Mouse (Mus musculus): ENCODE results near the gene Fgfr2.
A peak's percentile ranks its signal among the peaks of the same experiment; 100 is the strongest.

Fgfr2 gene

GRCm38 (mm10) chr7:130866640-130867039, 2256.5 kb downstream of the Fgfr2 start:
- H3K9me3 ChIP-seq (ENCODE audit: low read length): no peaks in the 10 kb centered on the region
- H3K27me3 ChIP-seq (ENCODE audit: insufficient read depth, low read length): peaks cover 34% of the 10 kb centered on the region
- TF ChIP-seq CTCF (conservative IDR thresholded peaks at IDR 0.05; ENCODE audit: low read length) (no peak), NANOG (IDR thresholded peaks at IDR 0.05; ENCODE audit: borderline replicate concordance, low read length) (no peak), POU5F1 (IDR thresholded peaks at IDR 0.05; ENCODE audit: borderline replicate concordance, low read length) (no peak)
- H3K4me1 ChIP-seq (replicated peaks; ENCODE audit: low read depth, low read length): peaks cover 45% of the 10 kb centered on the region
- no peaks in the 10 kb centered on the region for H3K36me3 ChIP-seq (ENCODE audit: insufficient read depth, low read length)
- H3K4me3 ChIP-seq (replicated peaks; ENCODE audit: low read length): peak overlapping the region; percentile 93

- no peak for TF ChIP-seq POU5F1 (IDR thresholded peaks at IDR 0.05; ENCODE audit: borderline replicate concordance, low read length)
- no peak for TF ChIP-seq CTCF (conservative IDR thresholded peaks at IDR 0.05; ENCODE audit: low read length)
- no peak for TF ChIP-seq NANOG (IDR thresholded peaks at IDR 0.05; ENCODE audit: borderline replicate concordance, low read length)
- Histone ChIP-seq H3K36me3 (ENCODE audit: insufficient read depth, low read length) (no peaks in the 10 kb centered on the region), H3K4me3 (replicated peaks; ENCODE audit: low read length) (peak within 1 kb of the TSS; percentile 93), H3K27me3 (ENCODE audit: insufficient read depth, low read length) (peaks cover 38% of the 10 kb centered on the region), H3K4me1 (replicated peaks; ENCODE audit: low read depth, low read length) (peaks cover 52% of the 10 kb centered on the region), H3K9me3 (ENCODE audit: low read length) (no peaks in the 10 kb centered on the region)
Observed at GRCm38 (mm10) chr7:130865613-130866591, 2257.2 kb downstream of the Fgfr2 start, which contains the start of gene Plekha1. Gene Plekha1 (plus strand): TSS chr7:130865756.

GRCm38 (mm10) chr7:130864711-130865110, 2258.4 kb downstream of the Fgfr2 start:
- Histone ChIP-seq H3K4me3 (replicated peaks; ENCODE audit: low read length) (no peak overlapping the region), H3K9me3 (ENCODE audit: low read length) (no peaks in the 10 kb centered on the region), H3K4me1 (replicated peaks; ENCODE audit: low read depth, low read length) (peaks cover 55% of the 10 kb centered on the region), H3K27me3 (ENCODE audit: insufficient read depth, low read length) (peaks cover 38% of the 10 kb centered on the region), H3K36me3 (ENCODE audit: insufficient read depth, low read length) (no peaks in the 10 kb centered on the region)
- TF ChIP-seq NANOG (IDR thresholded peaks at IDR 0.05; ENCODE audit: borderline replicate concordance, low read length) (no peak), POU5F1 (IDR thresholded peaks at IDR 0.05; ENCODE audit: borderline replicate concordance, low read length) (no peak), CTCF (conservative IDR thresholded peaks at IDR 0.05; ENCODE audit: low read length) (no peak)

GRCm38 (mm10) chr7:130862501-130862900, 2260.6 kb downstream of the Fgfr2 start:
- Histone ChIP-seq H3K36me3 (ENCODE audit: insufficient read depth, low read length) (no peaks in the 10 kb centered on the region), H3K27me3 (ENCODE audit: insufficient read depth, low read length) (peaks cover 38% of the 10 kb centered on the region), H3K4me1 (replicated peaks; ENCODE audit: low read depth, low read length) (peaks cover 54% of the 10 kb centered on the region), H3K4me3 (replicated peaks; ENCODE audit: low read length) (no peak overlapping the region), H3K9me3 (ENCODE audit: low read length) (no peaks in the 10 kb centered on the region)
- TF ChIP-seq POU5F1 (IDR thresholded peaks at IDR 0.05; ENCODE audit: borderline replicate concordance, low read length) (no peak), NANOG (IDR thresholded peaks at IDR 0.05; ENCODE audit: borderline replicate concordance, low read length) (no peak), CTCF (conservative IDR thresholded peaks at IDR 0.05; ENCODE audit: low read length) (no peak)

GRCm38 (mm10) chr7:130860721-130861142, 2262.4 kb downstream of the Fgfr2 start:
- peaks cover 44% of the 10 kb centered on the region for H3K4me1 ChIP-seq (replicated peaks; ENCODE audit: low read depth, low read length)
- no peaks in the 10 kb centered on the region for H3K36me3 ChIP-seq (ENCODE audit: insufficient read depth, low read length)
- TF ChIP-seq NANOG (IDR thresholded peaks at IDR 0.05; ENCODE audit: borderline replicate concordance, low read length): peak; percentile 90
- no peak for TF ChIP-seq CTCF (conservative IDR thresholded peaks at IDR 0.05; ENCODE audit: low read length)
- no peak for TF ChIP-seq POU5F1 (IDR thresholded peaks at IDR 0.05; ENCODE audit: borderline replicate concordance, low read length)
- H3K9me3 ChIP-seq (ENCODE audit: low read length): no peaks in the 10 kb centered on the region
- peaks cover 41% of the 10 kb centered on the region for H3K27me3 ChIP-seq (ENCODE audit: insufficient read depth, low read length)
- peak overlapping the region; percentile 70 for H3K4me3 ChIP-seq (replicated peaks; ENCODE audit: low read length)

- Histone ChIP-seq H3K27me3 (ENCODE audit: insufficient read depth, low read length) (peaks cover 44% of the 10 kb centered on the region), H3K4me1 (replicated peaks; ENCODE audit: low read depth, low read length) (peaks cover 52% of the 10 kb centered on the region), H3K36me3 (ENCODE audit: insufficient read depth, low read length) (no peaks in the 10 kb centered on the region), H3K4me3 (replicated peaks; ENCODE audit: low read length) (peak overlapping the region; percentile 70), H3K9me3 (ENCODE audit: low read length) (no peaks in the 10 kb centered on the region)
- no peak for TF ChIP-seq CTCF (conservative IDR thresholded peaks at IDR 0.05; ENCODE audit: low read length)
- TF ChIP-seq POU5F1 (IDR thresholded peaks at IDR 0.05; ENCODE audit: borderline replicate concordance, low read length): no peak
- TF ChIP-seq NANOG (IDR thresholded peaks at IDR 0.05; ENCODE audit: borderline replicate concordance, low read length): no peak
Observed at GRCm38 (mm10) chr7:130859926-130860325, 2263.2 kb downstream of the Fgfr2 start.

- Histone ChIP-seq H3K9me3 (ENCODE audit: low read length) (no peaks in the 10 kb centered on the region), H3K36me3 (ENCODE audit: insufficient read depth, low read length) (no peaks in the 10 kb centered on the region), H3K4me3 (replicated peaks; ENCODE audit: low read length) (no peak overlapping the region), H3K4me1 (replicated peaks; ENCODE audit: low read depth, low read length) (peaks cover 52% of the 10 kb centered on the region), H3K27me3 (ENCODE audit: insufficient read depth, low read length) (peaks cover 25% of the 10 kb centered on the region)
- TF ChIP-seq CTCF (conservative IDR thresholded peaks at IDR 0.05; ENCODE audit: low read length): no peak
- TF ChIP-seq POU5F1 (IDR thresholded peaks at IDR 0.05; ENCODE audit: borderline replicate concordance, low read length): no peak
- TF ChIP-seq NANOG (IDR thresholded peaks at IDR 0.05; ENCODE audit: borderline replicate concordance, low read length): no peak
Observed at GRCm38 (mm10) chr7:130857973-130858372, 2265.2 kb downstream of the Fgfr2 start.

- TF ChIP-seq CTCF (conservative IDR thresholded peaks at IDR 0.05; ENCODE audit: low read length) (no peak), POU5F1 (IDR thresholded peaks at IDR 0.05; ENCODE audit: borderline replicate concordance, low read length) (no peak), NANOG (IDR thresholded peaks at IDR 0.05; ENCODE audit: borderline replicate concordance, low read length) (no peak)
- H3K27me3 ChIP-seq (ENCODE audit: insufficient read depth, low read length): peaks cover 9% of the 10 kb centered on the region
- no peaks in the 10 kb centered on the region for H3K36me3 ChIP-seq (ENCODE audit: insufficient read depth, low read length)
- H3K9me3 ChIP-seq (ENCODE audit: low read length): no peaks in the 10 kb centered on the region
- peaks cover 31% of the 10 kb centered on the region for H3K4me1 ChIP-seq (replicated peaks; ENCODE audit: low read depth, low read length)
- no peak overlapping the region for H3K4me3 ChIP-seq (replicated peaks; ENCODE audit: low read length)
Observed at GRCm38 (mm10) chr7:130855681-130856080, 2267.5 kb downstream of the Fgfr2 start.

Data from E14TG2a.4 (cell line).